Mouse (Mus musculus): ENCODE measurements around the gene Gm20388.

Gm20388 gene

DNA sequence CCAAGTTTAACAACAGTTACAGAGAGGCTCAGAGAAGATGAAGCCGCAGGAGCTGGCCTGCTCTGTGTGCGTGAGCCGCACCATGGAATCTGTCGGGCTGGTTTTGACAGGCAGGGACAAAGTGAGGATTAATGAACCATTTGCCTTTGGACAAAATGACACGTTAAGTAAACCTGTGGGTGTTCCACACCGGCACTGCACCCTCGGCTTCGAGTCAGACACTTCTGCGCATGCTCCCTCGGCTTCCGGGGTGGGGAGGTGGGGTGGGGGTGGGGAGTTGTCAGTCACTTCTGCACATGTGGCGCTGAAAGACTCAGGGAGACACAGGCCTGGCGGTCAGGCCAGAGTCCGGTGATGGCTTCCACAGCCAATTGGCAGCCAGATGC lies 1352.7 kb downstream of the Gm20388 start:
- DNase-seq = peak; percentile 33

DNA sequence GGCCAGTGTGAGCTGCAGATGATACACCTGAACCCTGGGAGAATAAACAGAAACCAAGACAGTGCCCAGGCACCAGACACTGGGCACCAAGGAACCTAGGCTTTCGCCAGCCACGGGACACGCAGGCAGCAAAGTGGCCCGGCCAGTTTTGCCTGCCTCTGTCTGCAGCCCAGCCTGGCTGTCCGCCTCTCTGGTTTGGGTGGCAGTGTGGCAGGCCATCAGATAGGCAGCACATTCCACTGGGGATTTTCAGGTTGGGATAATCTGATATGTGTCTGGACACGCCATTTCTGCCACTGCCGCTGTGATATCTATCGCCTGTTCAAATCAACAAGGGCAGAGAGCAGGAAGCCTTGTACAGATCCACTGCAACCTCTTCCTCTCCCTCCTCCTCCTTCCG lies 1353.6 kb downstream of the Gm20388 start:
- DNase-seq = no peak

DNA sequence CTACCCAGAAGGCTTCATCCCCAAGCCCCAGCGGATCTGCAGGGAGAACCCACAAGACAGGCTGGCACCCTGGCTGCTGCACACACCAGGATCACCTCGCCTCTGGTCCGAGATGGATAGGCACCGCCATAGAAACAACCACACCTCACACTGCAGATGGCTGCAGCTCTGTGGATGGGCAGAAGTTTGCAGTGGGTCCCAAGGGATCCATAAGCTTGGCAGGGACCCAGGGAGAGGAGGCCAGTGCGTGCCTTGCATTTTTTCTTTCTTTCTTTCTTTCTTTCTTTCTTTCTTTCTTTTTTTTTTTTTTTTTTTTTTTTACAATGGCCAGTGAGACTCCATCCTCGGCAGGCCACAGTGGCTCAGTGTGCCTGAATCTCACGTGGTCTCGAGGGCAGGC lies 1360.9 kb downstream of the Gm20388 start:
- no peak for DNase-seq

GRCm38 (mm10) chr8:121273195-121273594 lies 1362.6 kb downstream of the Gm20388 start:
- peak; percentile 45 for DNase-seq

GRCm38 (mm10) chr8:121273620-121274019 lies 1363.0 kb downstream of the Gm20388 start:
- DNase-seq = no peak

DNA sequence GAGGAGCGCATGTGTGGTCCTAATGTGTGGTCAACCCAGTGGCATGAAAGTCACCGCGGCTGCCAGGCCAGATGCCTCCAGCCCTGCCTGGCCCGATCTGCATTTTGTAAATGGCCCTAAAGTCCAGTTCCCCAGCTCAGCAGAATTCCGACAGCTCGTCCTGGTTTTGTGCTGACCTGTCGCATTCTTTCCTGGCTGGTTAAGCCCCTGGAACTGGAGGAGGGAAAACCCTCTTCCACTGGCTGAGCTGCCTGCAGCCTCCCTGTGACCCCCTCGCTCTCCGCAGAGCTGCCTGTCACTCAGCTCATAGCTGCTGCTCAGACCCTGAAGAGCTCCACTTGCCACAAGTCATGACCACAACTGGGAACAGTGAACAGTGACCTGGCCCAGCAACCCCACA lies 1369.8 kb downstream of the Gm20388 start:
- DNase-seq = no peak

DNA sequence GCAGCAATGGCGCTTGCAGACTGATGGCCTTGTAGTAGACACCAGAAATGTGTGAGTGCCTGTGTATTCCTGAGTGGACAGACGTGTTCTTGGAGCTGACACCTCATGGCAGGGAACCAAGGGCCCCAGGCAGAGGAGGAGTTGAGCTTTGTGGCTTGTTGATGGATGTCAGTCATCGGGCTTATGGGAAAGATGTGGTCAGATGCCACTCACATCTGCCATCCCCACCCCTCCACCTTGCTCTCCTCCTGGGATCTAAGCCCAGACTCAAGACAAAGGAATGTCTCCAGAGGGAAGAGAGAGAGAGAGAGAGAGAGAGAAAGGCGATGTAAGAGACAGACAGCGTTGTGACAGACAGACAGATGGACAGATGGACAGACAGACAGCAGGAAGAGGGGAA lies 1378.7 kb downstream of the Gm20388 start:
- DNase-seq = no peak

- DNase-seq = no peak
Measured at GRCm38 (mm10) chr8:121290547-121290946, 1379.9 kb downstream of the Gm20388 start.

DNA sequence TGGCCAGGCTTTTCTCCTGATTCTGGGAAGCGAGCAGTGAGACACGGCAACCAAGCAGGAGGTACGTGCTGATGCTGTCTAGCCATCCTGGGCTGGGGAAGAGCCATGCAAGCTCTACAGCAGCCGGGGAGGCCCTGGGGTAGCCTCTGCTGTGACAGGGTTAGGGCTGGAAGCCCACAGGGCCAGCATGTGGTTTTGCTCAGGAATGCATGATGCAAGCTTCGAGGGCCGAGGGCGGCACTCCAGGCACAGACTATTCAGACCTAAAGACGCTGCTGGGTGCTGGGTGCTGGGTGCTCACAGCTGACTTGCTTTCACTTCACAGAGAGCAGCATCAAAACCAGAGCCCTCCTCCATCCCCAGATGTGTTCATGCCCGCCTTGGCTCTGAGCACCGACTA lies 1382.8 kb downstream of the Gm20388 start:
- no peak for DNase-seq

GRCm38 (mm10) chr8:121294234-121295108 lies 1383.8 kb downstream of the Gm20388 start:
- DNase-seq = no peak

GRCm38 (mm10) chr8:121296082-121296481 lies 1385.4 kb downstream of the Gm20388 start:
- DNase-seq = no peak

DNA sequence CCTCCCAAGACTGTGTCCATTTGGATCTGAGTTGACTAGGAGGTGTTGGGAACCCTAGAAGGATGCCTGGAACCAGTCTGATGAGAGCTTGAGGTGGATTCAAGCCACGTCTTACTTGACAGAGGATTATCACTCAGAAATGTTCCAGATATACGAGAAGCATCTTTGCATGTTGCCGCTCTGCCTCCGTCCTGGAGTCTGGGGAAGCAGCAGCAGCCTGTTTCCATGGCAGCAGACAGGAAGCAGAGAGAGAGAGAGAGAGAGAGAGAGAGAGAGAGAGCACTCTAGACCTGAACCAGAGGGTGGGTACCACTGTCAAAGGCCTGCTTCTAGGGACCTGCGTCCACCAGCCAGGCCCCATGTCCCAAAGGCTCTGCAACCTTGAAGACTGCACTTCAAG lies 1386.0 kb downstream of the Gm20388 start:
- no peak for DNase-seq

- no peak for DNase-seq
Measured at GRCm38 (mm10) chr8:121297299-121297698, 1386.7 kb downstream of the Gm20388 start.

DNA sequence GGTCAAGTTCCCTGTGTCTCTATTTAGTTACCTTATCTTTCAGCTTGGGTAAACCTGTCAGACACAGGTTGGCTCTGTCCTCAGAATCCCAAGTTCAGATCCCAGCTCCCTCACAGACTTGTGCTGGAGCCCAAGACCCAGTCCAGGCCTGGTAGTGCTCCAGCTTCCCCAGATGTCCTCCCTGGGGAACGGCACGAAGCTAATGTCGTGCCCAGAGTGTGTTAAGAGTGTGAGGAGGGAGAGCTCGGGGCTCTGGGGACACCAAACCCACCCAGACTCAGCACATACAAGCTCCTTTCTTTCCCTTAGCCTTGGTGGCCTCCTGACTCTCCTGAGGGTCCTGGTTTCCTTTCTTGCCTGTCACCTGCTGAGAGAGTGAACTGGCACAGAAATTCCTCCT lies 1389.4 kb downstream of the Gm20388 start:
- no peak for DNase-seq

DNA sequence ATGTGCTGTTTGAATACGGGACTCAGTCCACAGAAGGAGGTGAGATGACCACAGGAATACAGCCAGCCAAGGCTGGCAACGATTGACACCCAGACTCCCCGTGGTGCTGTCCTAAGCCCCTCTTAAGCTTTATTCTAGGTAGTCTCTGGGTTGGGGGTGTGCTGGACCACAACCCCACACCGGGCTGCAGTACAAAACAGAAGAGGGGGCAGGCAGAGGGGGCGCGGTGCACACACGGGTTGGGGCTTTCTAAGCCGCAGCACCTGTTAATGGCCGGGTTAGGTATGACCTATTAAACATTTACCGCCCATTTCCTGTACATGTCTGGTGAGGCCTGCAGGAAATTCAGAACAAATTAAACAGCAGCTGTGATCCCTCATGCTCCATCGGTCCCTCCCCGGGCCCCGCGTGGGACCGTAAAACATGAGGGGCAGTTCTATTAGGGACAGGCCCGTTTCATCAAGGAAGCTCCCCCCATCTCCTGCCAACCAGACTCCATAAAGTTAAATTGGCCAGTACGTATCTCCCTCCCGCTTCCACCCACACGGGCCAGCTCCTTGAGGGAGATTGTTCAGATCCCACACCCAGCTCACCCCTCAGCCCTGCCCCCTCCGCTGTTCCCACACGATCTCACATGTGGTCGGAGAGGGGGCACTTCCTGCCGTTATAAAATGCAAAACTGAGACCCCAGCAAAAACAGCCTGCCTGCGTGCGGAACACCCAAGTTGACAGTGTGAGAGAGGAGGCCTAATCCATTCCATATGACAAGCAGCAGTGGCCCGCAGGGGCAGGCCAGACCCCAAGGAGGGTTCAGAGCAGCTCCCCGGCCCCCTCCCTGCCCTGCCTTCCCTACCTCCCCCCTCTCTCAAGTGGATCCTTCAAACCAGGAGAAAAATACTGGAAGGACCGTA lies 1390.1 kb downstream of the Gm20388 start:
- peak; percentile 32 for DNase-seq

DNA sequence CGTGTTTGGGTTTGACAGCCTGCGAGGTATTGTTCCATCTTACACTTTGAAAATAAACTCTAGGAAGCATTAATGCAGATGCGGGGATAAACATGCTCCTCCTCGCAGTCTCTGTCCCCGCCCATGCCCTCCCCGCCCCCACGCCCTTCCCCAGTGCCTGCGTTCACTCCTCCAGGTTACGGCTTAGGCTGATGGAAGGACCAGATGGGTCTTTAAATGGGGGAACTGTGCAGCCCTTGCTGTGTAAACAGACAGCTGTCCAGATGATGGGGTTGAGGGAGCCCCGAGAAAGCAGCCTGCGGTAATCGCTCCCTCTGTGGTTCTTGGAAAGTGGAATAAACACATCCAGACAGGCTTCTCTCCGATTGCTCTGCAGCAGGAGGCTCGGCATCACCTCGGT lies 1390.8 kb downstream of the Gm20388 start:
- peak; percentile 38 for DNase-seq

GRCm38 (mm10) chr8:121301978-121302649 lies 1391.5 kb downstream of the Gm20388 start:
- DNase-seq = no peak

GRCm38 (mm10) chr8:121307723-121308122 lies 1397.1 kb downstream of the Gm20388 start:
- no peak for DNase-seq

DNA sequence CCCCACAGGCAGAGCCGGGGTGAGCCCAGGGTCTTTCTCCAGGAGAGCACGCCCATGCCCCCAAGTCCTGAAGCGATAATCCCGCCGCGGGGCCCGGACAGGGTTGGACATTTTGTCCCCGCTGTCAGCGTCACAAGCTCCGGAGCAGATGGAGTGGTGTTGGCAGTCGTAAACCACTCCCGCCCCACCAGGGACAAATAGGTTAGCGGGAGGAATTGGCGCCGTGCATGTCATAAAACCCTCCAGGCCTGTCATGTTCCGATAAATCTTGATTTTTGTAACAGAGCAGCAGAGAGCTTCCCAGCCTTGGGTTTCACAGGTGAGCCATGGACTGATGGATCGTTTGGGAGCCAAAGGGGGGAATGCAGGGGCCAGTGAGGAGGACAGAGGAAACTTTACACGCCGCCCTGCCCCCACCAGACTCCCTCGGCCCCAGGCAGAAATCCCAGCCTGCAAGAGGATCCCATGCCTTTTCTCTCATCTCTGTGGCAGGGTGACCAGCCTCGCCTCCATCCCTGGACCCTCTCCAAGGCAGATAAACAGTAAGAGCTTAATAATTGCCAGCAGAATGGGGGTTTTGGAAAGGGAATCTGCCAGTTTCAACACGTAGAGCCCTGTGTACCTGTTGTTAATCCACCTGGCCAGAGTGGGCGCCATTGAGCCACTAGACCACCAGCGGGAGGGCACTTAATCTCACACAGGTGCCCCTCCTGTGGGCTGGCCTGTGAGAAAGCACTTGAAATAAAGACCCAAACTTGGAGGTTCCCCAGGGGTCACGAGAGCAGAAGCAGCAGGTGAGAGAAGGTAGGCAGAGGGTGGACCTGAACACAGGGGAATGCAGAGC lies 1400.6 kb downstream of the Gm20388 start:
- DNase-seq = no peak

GRCm38 (mm10) chr8:121313458-121313857 lies 1402.8 kb downstream of the Gm20388 start:
- DNase-seq = no peak

DNA sequence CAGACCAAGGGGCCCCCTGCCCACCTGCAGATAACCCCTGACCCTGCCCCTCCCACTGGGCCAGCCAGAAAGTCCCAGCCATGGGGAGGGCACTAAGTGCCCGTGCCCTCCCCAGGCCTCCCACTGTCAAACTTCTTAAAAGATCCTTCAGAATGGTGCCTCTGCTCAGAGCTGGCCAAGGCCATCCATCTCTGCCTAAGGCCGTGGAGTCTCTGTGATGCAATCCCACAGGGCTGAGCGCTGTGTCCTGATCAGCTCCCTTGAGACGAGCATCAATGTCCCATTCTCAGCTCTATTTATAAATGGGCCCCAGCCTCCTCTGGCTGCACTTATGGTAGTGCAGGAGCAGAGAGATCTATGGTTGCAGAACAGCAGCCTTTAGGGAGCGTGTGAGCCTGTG lies 1403.4 kb downstream of the Gm20388 start:
- DNase-seq = no peak

DNA sequence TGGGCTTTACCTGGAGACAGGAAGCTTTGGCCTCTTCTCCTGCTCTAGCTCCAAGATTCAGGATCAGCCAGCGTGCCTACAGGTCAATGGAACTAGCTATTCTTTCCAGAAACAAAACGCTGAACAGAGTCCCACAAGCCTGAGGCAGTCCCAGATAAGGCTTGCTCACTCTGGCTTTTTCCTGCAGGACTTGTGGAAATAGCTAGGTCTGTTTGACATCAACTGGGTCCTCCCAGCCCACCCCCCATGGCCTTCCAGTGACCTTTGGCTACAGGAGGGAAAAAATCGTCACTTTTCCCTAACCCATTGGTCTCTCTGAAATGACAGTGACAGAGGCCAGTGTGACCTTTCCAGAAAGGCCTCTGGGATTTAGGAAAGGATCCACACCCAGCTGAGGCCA lies 1404.9 kb downstream of the Gm20388 start:
- DNase-seq = peak; percentile 21

Data from liver (tissue).